Mouse (Mus musculus): Measurements from ENCODE around the gene Klhdc3.
A peak's percentile ranks its signal among the peaks of the same experiment; 100 is the strongest.

Gene Klhdc3

DNA sequence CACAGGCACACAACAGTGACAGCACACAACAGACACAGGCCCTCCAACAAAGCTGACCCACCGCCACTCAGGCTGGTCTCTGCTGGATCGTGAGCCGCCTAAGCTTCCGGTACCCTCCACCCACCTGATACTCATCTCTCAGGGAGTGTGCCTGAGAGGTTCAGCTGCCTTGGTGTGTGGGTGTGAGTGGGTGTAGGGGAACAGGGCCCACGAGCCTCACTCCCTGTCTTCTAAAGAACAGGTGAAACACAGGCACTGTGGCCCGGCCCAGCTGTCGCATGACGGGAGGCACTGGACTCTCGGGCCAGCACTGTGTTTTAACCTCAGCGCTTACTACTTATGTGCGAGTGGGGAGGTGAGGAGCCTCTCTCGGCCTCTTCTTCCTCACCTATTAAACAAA is 21.4 kb upstream of the Klhdc3 start:
- DNase-seq (ENCODE audit: low spot score) = no peak

- no peak for DNase-seq (ENCODE audit: low spot score)
Observed at GRCm38 (mm10) chr17:46701489-46701888, 20.8 kb upstream of the Klhdc3 start.

- DNase-seq (ENCODE audit: low spot score) = no peak
Observed at GRCm38 (mm10) chr17:46699912-46700311, 19.2 kb upstream of the Klhdc3 start.

DNA sequence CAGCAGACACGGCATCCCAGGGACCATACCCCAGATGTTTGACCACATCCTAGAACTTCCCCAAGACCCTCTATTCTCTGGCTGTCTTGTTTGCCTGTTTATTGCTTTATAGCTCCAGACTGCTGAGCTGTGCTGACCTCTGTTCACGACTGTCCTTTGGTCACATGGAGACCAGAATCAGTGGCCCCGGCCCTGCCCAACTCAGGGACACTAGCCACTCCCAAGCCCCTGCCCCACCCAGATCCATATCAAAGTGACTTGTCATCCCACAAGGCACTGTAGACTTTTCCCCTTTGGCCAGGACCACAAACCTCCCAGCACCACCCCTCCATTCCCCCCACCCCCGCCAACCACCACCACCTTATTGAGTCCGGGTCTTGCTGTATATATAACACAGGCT is 18.5 kb upstream of the Klhdc3 start:
- peak; percentile 71 for DNase-seq (ENCODE audit: low spot score)

DNA sequence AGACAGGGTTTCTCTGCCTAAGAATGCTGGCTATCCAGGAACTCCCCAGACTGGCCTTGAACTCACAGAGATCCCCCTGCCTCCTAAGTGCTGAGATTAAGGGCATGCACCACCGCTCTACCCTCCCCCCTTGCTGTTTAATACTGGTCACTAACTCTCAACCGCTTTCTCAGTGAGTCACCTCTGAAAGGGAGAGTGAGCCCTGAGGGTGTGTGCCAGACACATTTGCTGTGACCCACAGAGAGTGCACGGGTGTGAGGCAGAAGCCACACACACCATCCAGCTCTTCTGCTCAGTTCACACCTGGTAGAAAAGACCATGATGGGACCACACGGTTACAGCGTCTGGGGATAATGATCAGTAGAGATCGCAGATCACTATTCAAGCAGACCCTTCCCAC is 17.8 kb upstream of the Klhdc3 start:
- DNase-seq (ENCODE audit: low spot score) = no peak

- no peak for DNase-seq (ENCODE audit: low spot score)
Observed at GRCm38 (mm10) chr17:46694517-46695063, 13.9 kb upstream of the Klhdc3 start.

DNA sequence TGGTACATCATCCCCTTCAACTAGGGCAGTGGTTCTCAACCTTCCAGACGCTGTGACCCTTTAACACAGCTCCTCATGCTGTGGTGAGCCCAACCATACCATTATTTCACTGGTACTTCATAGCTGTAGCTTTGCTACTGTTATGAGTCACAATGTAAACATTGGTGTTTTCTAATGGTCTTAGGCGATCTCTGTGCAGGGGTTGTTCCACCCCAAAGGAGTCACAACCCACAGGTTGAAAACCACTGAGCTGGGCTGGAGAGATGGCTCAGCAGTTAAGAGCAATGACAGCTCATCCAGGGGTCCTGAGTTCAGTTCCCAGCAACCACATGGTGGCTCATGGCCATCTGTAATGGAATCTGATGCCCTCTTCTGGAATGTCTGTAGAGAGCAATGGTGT is 10.7 kb upstream of the Klhdc3 start:
- DNase-seq (ENCODE audit: low spot score) = no peak

- DNase-seq (ENCODE audit: low spot score) = no peak
Observed at GRCm38 (mm10) chr17:46690665-46691064, 10.0 kb upstream of the Klhdc3 start.

GRCm38 (mm10) chr17:46685913-46686312 is 5.2 kb upstream of the Klhdc3 start:
- DNase-seq (ENCODE audit: low spot score) = no peak

DNA sequence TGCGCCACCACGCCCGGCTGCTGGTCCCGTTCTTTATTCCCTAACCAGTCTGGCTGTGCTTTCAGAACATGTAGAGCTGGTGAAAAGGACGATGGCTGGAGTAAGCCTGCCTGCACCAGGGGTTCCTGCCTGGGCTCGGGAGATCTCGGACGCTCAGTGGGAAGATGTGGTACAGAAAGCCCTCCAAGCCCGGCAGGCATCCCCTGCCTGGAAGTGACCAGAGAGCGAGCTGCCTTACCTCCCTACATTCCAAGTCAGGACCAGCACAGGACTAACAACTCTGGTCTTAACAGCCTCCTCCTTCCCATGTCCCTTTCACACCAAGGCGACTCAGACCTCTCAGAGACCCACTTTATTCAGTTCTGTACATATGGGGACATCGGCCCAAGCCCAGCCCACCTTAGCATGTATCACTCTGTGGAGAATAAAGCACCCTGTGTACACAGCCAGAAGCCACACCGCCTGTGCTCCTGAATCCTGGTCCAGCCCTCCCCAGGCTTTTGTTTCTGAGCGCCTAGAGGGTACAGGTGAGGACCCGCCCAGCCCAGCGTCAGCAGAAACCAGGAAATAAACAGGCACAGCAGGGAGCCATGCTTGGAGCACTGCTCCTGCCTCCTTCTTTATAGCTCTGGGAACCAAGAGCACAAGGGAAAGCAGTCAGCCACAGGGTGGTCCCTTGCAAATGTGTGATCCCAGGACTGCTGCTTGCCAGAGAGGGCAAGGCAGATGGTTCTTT is 2.1 kb upstream of the Klhdc3 start:
- DNase-seq (ENCODE audit: low spot score) = no peak

DNA sequence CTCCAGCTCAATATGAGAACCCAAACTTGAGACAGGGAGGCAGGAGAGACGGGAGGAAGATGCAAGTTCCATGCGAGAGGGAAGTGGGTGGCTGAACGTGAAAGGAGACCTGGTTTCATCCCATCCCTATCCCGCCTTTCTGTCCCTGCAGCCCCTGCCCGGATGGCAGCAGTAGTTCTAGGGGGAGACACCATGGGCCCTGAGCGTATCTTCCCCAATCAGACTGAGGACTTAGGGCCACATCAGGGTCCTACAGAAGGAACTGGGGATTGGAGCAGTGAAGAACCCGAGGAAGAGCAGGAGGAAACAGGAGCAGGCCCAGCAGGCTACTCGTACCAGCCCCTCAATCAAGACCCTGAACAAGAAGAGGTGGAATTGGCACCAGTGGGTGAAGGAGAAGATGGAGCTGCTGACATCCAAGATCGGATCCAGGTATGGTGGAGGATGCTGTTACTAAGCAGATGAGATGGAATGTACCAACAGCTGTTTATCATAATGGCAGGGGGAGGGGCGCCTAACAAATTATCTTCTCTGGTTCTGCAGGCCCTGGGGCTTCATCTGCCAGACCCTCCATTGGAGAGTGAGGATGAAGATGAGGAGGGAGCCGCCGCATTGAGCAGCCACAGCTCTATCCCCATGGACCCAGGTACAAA is 878 bp upstream of the Klhdc3 start:
- no peak for DNase-seq (ENCODE audit: low spot score)

- no peak for DNase-seq (ENCODE audit: low spot score)
Observed at GRCm38 (mm10) chr17:46679843-46680759, 613 bp downstream of the Klhdc3 start.

- no peak for DNase-seq (ENCODE audit: low spot score)
Observed at GRCm38 (mm10) chr17:46678911-46679310, 1.8 kb downstream of the Klhdc3 start.

- DNase-seq (ENCODE audit: low spot score) = peak; percentile 37
Observed at GRCm38 (mm10) chr17:46678416-46678815, 2.3 kb downstream of the Klhdc3 start, which contains the start of gene Mea1. Gene Mea1, plus strand, starts transcription at chr17:46678793.

DNA sequence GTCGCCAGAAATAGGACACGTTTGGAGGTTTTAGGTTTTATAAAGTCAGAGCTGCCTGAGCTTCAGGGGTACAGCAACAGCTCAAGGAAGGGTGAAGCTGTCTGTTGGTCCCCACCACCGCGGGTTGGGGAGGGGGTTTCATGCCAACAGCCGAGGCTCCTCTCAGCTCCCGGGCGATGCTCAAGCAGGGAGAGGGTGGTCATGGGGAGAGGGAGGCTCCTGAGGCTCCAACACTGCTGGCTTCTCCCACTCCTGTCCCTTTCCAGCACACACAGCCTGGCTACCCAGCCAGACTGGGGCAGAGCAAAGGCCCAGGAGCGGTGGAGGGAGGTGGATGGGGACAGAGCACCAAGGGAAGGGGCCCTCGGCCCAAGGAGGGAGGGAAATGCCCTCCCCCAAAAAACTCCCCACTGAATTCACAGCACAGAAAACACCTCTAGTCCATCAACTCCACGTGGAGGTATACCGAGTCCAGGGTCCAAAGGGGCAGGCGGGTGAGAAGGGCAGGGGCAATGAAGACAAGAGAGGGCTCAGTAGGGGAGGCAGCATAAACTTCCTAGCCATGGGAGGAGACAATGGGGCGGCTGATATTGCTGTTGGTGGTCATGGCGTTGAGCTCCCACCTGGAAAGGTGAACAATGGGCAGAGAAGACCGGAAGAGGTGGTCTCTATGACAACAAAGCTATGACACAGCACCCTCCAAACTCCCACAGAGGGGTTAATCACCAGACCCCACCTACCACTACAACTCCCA is 6.0 kb downstream of the Klhdc3 start:
- DNase-seq (ENCODE audit: low spot score) = peak; percentile 31

DNA sequence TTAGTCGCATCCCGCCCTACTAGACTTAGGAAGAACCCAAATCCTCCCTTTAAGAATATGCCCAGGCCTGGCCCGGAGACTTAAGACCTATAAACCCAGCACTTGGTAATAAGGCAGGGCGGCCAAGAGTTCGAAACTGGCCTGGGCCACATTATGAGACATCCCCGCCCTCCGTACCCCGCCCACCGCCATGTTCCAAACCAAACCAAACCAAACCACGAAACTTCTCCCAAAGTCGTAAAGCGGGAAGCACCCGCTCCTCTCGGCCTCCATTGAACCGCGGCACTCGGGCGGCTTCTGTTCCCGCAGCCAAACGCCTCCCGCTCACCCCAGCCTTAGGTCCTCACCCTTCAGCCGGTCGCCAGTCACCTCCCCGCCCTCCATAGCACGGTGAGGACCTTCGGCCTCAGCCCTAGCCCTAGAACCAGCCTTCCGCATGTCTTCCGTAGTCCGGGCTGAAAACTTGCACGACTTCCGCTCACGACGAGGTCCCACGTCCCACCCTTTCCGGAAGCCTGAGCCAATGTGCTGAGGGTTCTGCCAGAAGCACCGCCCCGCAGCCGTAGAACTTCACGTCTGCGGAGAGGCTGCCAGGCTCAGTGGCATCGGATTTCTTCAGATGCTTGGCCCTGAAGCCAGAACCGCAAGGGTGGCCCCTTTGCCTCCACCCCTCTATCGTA is 6.7 kb downstream of the Klhdc3 start, which contains the start of gene Rrp36:
TSS of gene Rrp36 (minus strand) at position 503 of the 680 bp plus-strand sequence.
- DNase-seq (ENCODE audit: low spot score) = peak; percentile 94

DNA sequence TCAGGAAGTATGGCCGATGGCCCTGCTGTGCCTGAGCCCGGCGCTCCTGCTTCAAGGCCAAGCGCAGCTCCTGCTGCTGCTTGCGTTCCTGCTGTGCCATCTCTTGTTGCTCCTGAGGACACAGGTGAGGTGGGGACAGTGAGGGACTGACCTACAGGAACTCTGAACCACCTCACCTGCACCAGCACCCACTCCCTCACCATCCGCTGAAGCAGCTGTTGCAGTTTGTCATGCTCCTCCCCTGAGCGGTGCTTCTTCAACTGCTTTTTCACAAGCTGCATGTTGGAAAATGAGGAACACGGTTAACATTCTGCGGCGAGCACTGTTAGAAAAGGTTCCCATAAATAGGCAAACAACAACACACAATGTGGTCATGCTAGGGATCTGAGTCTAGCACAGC is 10.8 kb downstream of the Klhdc3 start:
- no peak for DNase-seq (ENCODE audit: low spot score)

DNA sequence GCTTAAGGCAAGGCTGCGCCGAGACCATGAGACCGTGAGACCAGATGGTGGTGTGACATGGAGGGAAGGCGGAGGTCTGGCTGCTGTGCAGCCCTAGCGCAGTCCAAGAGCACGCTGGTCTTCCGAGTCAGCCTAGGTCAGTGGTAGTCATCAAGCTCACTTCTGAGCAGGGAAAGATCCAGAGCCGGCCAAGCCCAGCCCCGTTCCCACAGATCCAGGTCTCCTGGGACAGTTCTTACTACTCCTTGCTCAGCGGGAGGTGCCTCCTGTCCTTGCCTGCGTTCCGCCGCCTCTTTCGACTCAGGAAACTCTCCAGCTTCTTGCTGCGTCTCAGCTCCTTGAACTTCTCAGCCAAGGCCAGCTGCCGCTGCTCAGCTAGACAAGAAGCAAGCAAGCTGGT is 13.0 kb downstream of the Klhdc3 start:
- DNase-seq (ENCODE audit: low spot score) = no peak

- DNase-seq (ENCODE audit: low spot score) = no peak
Observed at GRCm38 (mm10) chr17:46662730-46663129, 18.0 kb downstream of the Klhdc3 start.

- no peak for DNase-seq (ENCODE audit: low spot score)
Observed at GRCm38 (mm10) chr17:46661981-46662380, 18.7 kb downstream of the Klhdc3 start.

- no peak for DNase-seq (ENCODE audit: low spot score)
Observed at GRCm38 (mm10) chr17:46661351-46661750, 19.4 kb downstream of the Klhdc3 start.
